Mouse (Mus musculus) forebrain, embryonic 15.5 days (tissue): ENCODE results near the gene Gm16253. TPM values are rescaled to one million over a fixed set of nuclear protein-coding genes. Genes with fewer than 3 reads are reported as not detected.
"Not testable (repeated sequence)": the region's sequence is repeated elsewhere in the genome, so short reads cannot be mapped to it uniquely, and the experiment has no call there.

Experiments
- ATAC-seq: fragments of 200-750 bp; cut with Nextera tagmentation; replicated peaks from 2 replicates; pipeline ENCODE4 v1.8.0; 2017; ENCODE audit warnings: mild to moderate bottlenecking, moderate TSS enrichment, moderate library complexity
- H3K27ac ChIP-seq: fragments of 300-500 bp; sonication (generic); replicated peaks from 2 replicates; pipeline ENCODE4 v1.5.1; 2015; ENCODE audit warnings: mild to moderate bottlenecking, inconsistent platforms
- H3K27me3 ChIP-seq: fragments of 300-500 bp; sonication (generic); 2 replicates; pipeline ENCODE4 v1.6.1; 2015; ENCODE audit warnings: inconsistent platforms
- H3K36me3 ChIP-seq: fragments of 300-500 bp; sonication (generic); 2 replicates; pipeline ENCODE4 v1.6.1; 2015; ENCODE audit warnings: mild to moderate bottlenecking, inconsistent platforms
- H3K4me1 ChIP-seq: fragments of 300-500 bp; sonication (generic); 2 replicates; pipeline ENCODE4 v1.6.1; 2015; ENCODE audit warnings: inconsistent platforms
- H3K4me2 ChIP-seq: fragments of 300-500 bp; sonication (generic); replicated peaks from 2 replicates; pipeline ENCODE4 v1.6.1; 2015; ENCODE audit warnings: mild to moderate bottlenecking, inconsistent platforms
- H3K4me3 ChIP-seq: fragments of 300-500 bp; sonication (generic); 2 replicates; pipeline ENCODE4 v1.5.1; 2015; ENCODE audit warnings: mild to moderate bottlenecking, inconsistent platforms
- H3K9ac ChIP-seq: fragments of 300-500 bp; sonication (generic); replicated peaks from 2 replicates; pipeline ENCODE4 v1.6.1; 2015; ENCODE audit warnings: mild to moderate bottlenecking, inconsistent platforms
- H3K9me3 ChIP-seq: fragments of 300-500 bp; sonication (generic); 2 replicates; pipeline ENCODE4 v1.6.1; 2016; ENCODE audit warnings: inconsistent platforms
- WGBS: fragments of 180-500 bp; shearing (Covaris S2); methylation state at CpG from one replicate; pipeline ENCODE4 v1.1.7; 2015; ENCODE audit warnings: mixed read lengths; 5-methylcytosine and 5-hydroxymethylcytosine counted together
- polyA plus RNA-seq: library from polyadenylated mRNA; unstranded; fragments of >200 nt; fragmentation: Nextera tagmentation; extraction: Ambion mirVana; gene quantifications from 2 replicates; pipeline ENCODE4 v1.2.1, GENCODE M21; 2015

Gm16253 gene
- polyA plus RNA-seq, 1 experiment from 2014 or later = 0.92 TPM

DNA sequence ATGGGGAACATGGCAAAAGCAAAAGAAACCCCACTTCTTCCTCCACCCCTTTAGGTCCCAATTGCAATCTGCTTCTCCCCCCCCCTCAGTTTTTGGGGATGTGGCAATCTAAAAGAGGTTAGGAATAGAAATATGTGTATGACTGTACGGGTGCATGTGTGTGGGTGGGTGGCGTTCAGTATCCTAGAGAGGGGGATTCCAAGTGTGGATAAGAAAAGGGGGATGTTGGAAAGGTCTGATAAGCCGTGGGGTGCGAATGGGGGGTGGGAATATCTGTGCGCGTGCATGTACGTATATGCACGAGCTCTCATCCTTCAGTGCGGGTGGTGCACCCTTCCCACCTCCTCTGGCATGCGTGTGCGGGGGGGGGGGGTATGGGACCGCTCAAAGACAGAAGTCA is 20.1 kb downstream of the Gm16253 start:
- peaks cover 67% of the 10 kb centered on the region for H3K4me1 ChIP-seq
- peak overlapping the region; percentile 55 for H3K4me3 ChIP-seq
- ATAC-seq = no peak
- WGBS = under 1% methylated on average over 12 of the region's 12 CpGs
- no peaks in the 10 kb centered on the region for H3K27me3 ChIP-seq
- H3K27ac ChIP-seq = peak overlapping the region; percentile 78
- H3K9ac ChIP-seq = peak overlapping the region; percentile 70
- peak overlapping the region; percentile 98 for H3K4me2 ChIP-seq
- no peaks in the 10 kb centered on the region for H3K9me3 ChIP-seq
- H3K36me3 ChIP-seq = no peaks in the 10 kb centered on the region

DNA sequence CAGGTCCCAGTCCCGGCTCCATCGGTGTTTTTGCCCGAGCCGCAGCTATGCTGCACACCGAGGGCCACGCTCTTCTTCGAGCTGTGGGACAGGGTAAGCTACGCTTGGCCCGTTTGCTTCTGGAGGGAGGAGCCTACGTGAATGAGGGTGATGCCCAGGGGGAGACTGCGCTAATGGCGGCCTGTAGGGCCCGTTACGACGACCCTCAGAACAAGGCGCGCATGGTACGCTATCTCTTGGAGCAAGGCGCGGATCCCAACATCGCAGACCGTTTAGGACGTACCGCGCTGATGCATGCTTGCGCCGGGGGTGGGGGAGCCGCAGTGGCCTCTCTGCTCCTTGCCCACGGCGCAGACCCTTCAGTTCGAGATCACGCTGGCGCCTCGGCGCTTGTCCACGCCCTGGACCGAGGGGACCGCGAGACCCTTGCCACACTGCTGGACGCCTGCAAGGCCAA is 20.7 kb downstream of the Gm16253 start:
- Histone ChIP-seq H3K4me1 (peaks cover 69% of the 10 kb centered on the region), H3K27ac (peak overlapping the region; percentile 78), H3K9ac (peak overlapping the region; percentile 70), H3K36me3 (no peaks in the 10 kb centered on the region), H3K4me3 (peak overlapping the region; percentile 55), H3K9me3 (no peaks in the 10 kb centered on the region), H3K4me2 (peak overlapping the region; percentile 98), H3K27me3 (no peaks in the 10 kb centered on the region)
- no peak for ATAC-seq
- WGBS = under 1% methylated on average over 40 of the region's 40 CpGs

DNA sequence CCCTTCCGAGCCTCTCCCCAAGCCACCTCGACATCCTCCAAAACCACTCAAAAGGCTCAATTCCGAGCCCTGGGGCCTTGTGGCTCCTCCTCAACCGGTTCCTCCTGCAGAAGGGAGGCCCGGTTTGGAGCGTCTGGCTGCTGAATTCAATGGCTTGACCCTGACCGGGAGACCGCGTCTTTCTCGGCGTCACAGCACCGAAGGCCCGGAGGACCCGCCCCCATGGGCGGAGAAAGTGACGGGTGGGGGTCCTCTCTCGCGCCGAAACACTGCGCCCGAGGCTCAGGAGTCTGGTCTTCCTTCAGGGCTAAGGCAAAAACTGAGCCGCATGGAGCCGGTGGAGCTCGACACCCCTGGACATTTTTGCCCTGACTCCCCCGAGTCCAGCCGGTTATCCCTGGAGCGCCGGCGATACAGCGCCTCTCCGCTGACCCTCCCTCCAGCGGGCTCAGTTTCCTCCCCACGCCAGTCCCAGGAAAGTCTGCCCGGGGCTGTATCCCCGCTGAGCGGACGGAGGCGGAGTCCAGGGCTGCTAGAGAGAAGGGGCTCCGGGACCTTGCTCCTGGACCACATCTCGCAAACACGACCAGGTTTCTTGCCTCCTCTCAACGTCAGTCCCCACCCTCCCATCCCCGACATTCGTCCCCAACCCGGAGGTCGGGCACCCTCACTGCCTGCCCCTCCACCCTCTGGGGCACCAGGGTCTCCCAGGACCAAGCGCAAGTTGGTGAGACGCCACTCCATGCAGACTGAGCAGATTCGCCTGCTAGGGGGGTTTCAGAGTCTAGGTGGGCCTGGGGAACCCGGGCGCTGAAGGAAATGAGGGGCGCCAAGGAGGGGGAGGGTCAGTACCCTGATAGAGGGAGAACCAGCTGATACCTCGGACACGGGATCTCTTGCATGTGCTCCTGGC is 21.6 kb downstream of the Gm16253 start:
- Histone ChIP-seq H3K4me2 (peak overlapping the region; percentile 98), H3K9ac (peak overlapping the region; percentile 70), H3K4me3 (peak overlapping the region; percentile 55), H3K27ac (peak overlapping the region; percentile 78), H3K27me3 (no peaks in the 10 kb centered on the region), H3K4me1 (peaks cover 69% of the 10 kb centered on the region), H3K9me3 (no peaks in the 10 kb centered on the region), H3K36me3 (no peaks in the 10 kb centered on the region)
- WGBS = under 1% methylated on average over 52 of the region's 54 CpGs
- ATAC-seq = no peak

DNA sequence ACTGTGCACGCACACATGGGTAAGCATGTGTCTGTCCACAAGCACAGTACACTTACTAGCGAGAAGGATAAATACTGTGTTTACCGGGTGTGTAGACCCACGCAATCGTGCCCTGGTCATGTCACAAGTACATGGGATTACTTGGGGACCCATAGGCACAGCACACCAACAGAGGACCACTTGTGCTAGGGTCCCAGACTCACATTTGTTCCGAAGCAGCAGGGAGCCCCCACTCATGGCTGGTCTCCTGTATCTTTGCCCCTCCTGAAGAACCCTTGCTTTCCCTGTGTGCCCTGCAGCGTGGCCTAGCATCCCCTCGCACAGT is 22.2 kb downstream of the Gm16253 start:
- 46% methylated on average over 8 of the region's 8 CpGs for WGBS
- Histone ChIP-seq H3K4me2 (peak overlapping the region; percentile 98), H3K4me1 (peaks cover 75% of the 10 kb centered on the region), H3K9me3 (no peaks in the 10 kb centered on the region), H3K27ac (no peak overlapping the region), H3K4me3 (peak overlapping the region; percentile 55), H3K27me3 (no peaks in the 10 kb centered on the region), H3K9ac (0 out of 2 replicates have a peak overlapping the region, but pooled peaks have one; percentile 70), H3K36me3 (no peaks in the 10 kb centered on the region)
- ATAC-seq = no peak

DNA sequence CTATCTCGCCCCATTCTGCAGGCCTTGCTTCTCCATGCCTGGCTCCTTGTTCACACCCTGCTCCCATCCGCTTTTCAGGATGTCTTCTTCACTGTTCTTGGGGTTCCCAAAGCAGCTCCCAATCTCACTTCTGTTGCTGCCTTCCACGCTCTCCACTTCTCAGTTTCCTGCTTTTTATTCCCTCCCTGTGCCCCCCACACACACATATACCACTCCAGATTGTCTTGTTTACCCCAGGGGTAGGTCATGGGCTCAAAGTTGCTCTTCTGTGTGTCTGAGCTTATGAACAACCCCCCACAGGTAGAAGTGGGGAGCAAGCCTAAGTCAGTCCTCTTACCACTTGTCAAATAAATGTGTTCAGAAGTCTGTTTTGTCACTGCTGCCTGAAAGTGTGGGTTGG is 22.6 kb downstream of the Gm16253 start:
- 85% methylated on average over 3 of the region's 3 CpGs for WGBS
- Histone ChIP-seq H3K36me3 (no peaks in the 10 kb centered on the region), H3K27ac (no peak overlapping the region), H3K9me3 (no peaks in the 10 kb centered on the region), H3K4me2 (peak overlapping the region; percentile 98; the same call in 1 of the 2 replicates), H3K4me3 (peak overlapping the region; percentile 55), H3K4me1 (peaks cover 79% of the 10 kb centered on the region), H3K9ac (no peak overlapping the region), H3K27me3 (no peaks in the 10 kb centered on the region)
- ATAC-seq = no peak

DNA sequence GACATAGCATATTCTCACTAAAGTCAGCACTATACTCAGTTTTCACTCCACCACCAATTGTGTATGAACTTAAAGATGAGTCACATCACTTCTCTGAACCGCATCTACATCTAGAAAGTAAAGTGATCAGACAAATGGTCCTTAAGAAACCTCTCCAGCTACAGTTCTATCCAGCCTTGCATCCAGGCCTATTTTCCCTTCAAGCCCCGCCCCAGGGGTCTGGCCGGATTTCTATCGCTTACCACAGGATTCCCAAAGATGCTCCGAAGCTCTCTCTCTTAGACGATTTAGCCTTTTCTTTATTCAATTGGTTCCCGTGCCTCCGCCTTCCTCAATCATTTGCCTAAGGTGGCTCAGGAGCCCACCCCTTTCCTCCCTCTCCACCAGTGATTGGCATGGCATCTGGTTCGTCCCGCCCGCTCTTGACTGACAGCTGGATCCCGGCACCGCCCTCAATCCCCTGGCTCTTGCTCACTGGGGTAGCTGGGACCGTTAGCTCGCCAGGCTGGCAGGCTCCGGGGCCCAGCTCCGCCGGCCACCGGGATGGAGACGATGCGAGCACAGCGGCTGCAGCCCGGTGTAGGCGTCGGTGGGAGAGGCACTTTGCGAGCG is 24.0 kb downstream of the Gm16253 start, which contains the start of gene Lix1l:
TSS of gene Lix1l (plus strand) at position 511 of the 612 bp plus-strand sequence.
- peaks cover 84% of the 10 kb centered on the region for H3K4me1 ChIP-seq

DNA sequence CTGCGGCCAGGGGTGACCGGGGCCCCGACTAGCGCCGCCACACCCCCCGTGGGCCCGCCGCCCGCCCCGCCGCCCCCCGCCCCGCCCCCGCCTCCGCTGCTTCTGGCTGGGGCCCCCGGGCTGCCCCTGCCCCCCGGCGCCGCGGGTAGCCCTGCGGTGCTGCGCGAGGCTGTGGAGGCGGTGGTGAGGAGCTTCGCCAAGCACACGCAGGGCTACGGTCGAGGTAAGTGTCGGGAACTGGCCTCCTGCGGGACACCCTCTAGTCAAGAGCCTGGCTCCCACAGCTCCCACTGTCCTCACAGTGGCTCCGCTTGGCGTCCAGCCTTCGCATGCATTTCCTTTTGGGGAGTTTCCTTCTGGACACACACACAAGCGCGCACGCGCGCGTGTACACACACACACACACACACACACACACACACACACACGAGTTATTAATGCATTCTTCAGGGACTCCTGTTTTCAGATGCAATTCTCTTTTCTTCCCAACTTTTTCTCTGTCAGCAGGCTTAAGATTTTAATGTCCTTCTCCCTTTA is 24.5 kb downstream of the Gm16253 start:
- peak overlapping the region; percentile 96 for H3K27ac ChIP-seq
- WGBS = under 1% methylated on average over 20 of the region's 40 CpGs
- peak overlapping the region; percentile 54 for H3K4me2 ChIP-seq
- H3K4me1 ChIP-seq = peaks cover 81% of the 10 kb centered on the region
- peak overlapping the region; percentile 86 for H3K4me3 ChIP-seq
- H3K27me3 ChIP-seq = no peaks in the 10 kb centered on the region
- H3K9me3 ChIP-seq = no peaks in the 10 kb centered on the region
- ATAC-seq = peak; percentile 70
- peak overlapping the region; percentile 94 for H3K9ac ChIP-seq
- H3K36me3 ChIP-seq = no peaks in the 10 kb centered on the region

More for the DNA sequence above, 24.0 kb downstream of the Gm16253 start, which contains the start of gene Lix1l:
- Histone ChIP-seq H3K27ac (peak within 1 kb of the TSS; percentile 96), H3K36me3 (no peaks in the 10 kb centered on the region), H3K4me2 (peak within 1 kb of the TSS; percentile 54), H3K9me3 (no peaks in the 10 kb centered on the region), H3K27me3 (no peaks in the 10 kb centered on the region), H3K9ac (peak within 1 kb of the TSS; percentile 94), H3K4me3 (peak within 1 kb of the TSS; percentile 86)
- WGBS = under 1% methylated on average over 25 of the region's 27 CpGs
- ATAC-seq = peak; percentile 94

DNA sequence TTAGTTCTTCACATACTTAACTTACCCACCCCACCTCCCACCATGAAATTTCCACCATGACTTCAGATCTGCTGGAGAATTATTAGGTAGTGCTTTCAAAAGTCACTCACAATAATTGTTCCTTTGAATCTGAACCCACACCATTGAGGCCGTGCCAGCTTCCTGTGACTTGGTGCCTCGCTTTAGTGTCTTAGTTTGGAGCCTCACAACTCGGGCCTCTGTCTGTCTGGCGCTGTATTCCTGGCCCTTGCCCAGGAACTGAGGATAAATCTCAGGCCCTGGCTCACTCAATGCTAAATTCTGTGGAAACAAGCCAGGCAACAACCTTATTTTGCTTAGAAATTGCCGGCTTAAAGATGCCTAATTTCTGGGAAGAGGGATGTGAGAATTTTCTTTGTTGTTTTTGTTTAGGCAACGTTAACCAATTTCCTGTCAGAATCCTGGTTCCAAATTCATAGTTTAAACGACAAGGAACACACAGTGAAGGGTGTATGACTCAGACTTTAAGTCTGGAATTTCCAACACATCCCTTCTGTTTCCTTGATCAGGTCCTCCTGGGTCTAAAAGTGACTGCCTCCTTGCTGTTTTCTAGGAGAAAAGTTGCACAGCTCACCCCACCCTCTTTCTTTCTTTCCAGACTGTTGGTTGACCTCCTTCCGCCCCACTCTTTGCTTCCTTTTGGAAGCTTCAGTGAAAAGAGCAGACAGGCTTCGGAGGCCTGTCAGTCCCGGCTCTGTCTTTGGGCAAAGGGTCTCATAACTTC is 25.3 kb downstream of the Gm16253 start:
- no peaks in the 10 kb centered on the region for H3K27me3 ChIP-seq
- H3K9ac ChIP-seq = peak overlapping the region; percentile 94
- peak overlapping the region; percentile 86 for H3K4me3 ChIP-seq
- H3K9me3 ChIP-seq = no peaks in the 10 kb centered on the region
- no peaks in the 10 kb centered on the region for H3K36me3 ChIP-seq
- peaks cover 73% of the 10 kb centered on the region for H3K4me1 ChIP-seq
- WGBS = 6% methylated on average over 10 of the region's 10 CpGs
- peak overlapping the region; percentile 96 for H3K27ac ChIP-seq
- no peak for ATAC-seq
- peak overlapping the region; percentile 54 for H3K4me2 ChIP-seq

DNA sequence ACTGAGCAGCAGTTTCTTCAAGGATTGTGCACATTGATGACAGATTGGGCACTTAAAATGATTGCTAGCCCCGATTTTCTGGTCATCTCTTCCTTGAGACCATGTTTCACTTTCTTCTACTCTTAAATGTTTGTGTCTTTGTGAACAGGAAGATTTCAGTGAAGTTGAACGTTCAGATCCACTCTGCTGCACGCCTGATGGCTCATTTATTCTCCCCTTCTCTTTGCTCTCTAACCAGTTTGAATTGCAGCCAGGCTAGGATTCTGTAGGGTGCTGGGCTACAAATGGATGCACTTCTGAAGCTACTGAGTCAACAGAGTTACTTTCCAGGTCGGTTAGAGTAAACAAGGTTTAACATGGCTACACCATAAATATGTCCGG is 25.9 kb downstream of the Gm16253 start:
- H3K9ac ChIP-seq = peak overlapping the region; percentile 94
- peaks cover 68% of the 10 kb centered on the region for H3K4me1 ChIP-seq
- whole genome bisulfite sequencing = 33% methylated on average over 5 of the region's 5 CpGs
- peak overlapping the region; percentile 86 for H3K4me3 ChIP-seq
- no peak for ATAC-seq
- H3K27me3 ChIP-seq = no peaks in the 10 kb centered on the region
- no peaks in the 10 kb centered on the region for H3K36me3 ChIP-seq
- peak overlapping the region; percentile 54 for H3K4me2 ChIP-seq
- no peaks in the 10 kb centered on the region for H3K9me3 ChIP-seq
- peak overlapping the region; percentile 96 for H3K27ac ChIP-seq

DNA sequence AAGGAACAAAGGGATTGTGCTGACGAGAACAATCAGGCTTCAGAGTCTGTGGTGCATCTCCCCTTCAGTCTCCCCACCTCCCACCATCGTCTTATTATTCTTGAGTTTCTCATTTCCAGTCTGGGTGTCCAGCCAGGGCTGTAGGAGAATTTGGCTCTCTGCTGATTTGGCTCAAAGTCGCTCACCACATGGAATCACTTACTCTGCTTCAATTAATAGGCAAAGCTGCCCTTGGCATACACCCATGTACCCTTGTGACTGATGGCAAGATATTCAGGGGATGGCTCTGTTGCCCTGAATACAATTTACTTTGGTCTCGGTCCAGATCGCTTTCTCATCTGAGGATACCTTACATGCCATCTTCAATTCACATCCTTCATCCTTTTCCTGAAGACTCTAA is 26.5 kb downstream of the Gm16253 start:
- Histone ChIP-seq H3K9ac (peak overlapping the region; percentile 94), H3K27me3 (no peaks in the 10 kb centered on the region), H3K9me3 (no peaks in the 10 kb centered on the region), H3K36me3 (no peaks in the 10 kb centered on the region), H3K4me2 (peak overlapping the region; percentile 54), H3K4me3 (peak overlapping the region; percentile 86), H3K27ac (peak overlapping the region; percentile 96), H3K4me1 (peaks cover 62% of the 10 kb centered on the region)
- no peak for ATAC-seq
- WGBS = 27% methylated on average over 5 of the region's 5 CpGs

DNA sequence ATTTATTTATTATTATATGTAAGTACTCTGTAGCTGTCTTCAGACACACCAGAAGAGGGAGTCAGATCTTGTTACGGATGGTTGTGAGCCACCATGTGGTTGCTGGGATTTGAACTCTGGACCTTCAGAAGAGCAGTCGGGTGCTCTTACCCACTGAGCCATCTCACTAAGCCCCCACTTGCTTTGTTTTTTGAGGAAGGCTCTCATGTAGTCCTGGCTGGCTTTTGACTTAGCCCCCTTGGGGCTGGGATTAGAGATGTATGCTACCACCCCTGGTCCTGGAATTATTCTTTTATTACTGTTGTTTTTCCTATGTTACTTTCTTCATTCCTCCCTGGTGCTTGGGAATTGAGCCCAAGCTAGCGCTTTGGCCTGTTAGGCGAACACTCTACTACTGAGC is 29.2 kb downstream of the Gm16253 start:
- H3K4me2 ChIP-seq, H3K4me3 ChIP-seq, H3K9ac ChIP-seq, H3K36me3 ChIP-seq, H3K9me3 ChIP-seq, H3K27ac ChIP-seq, ATAC-seq, H3K27me3 ChIP-seq: not testable (repeated sequence)
- 92% methylated on average over 4 of the region's 4 CpGs for WGBS
- peaks cover 43% of the 10 kb centered on the region for H3K4me1 ChIP-seq
